8 mouse cellular contexts compared by ENCODE assay signal in genomic region chr13:107469491-107470276, GRCm38 (mm10).
A peak's percentile ranks its signal among the peaks of the same experiment; 100 is the strongest.
DNase-seq lines count a peak whose midpoint lies in the region; ATAC-seq and TF ChIP-seq lines count a peak whose summit lies in the region.

No protein-coding gene starts in this region.

- no peaks in the 10 kb centered on the region for H3K36me3 ChIP-seq in kidney, adult 2 months (ENCODE audit: control insufficient read depth, insufficient read depth, low read length)
- H3K36me3 ChIP-seq in lung, embryonic 16.5 days (ENCODE audit: control insufficient read depth, insufficient read depth, low read length) = no peaks in the 10 kb centered on the region
- no peaks in the 10 kb centered on the region for H3K36me3 ChIP-seq in small intestine, adult 2 months (ENCODE audit: control insufficient read depth, insufficient read depth, low read length)

- ATAC-seq in frontal cortex, adult (ENCODE audit: low TSS enrichment) = peak; percentile 79
- ATAC-seq in lung, embryonic 16.5 days (ENCODE audit: low read depth) = peak; percentile 93

- H3K9ac ChIP-seq in lung, embryonic 16.5 days (ENCODE audit: low read length) = peak overlapping the region; percentile 58

- TF ChIP-seq POLR2A in kidney, adult 2 months (IDR thresholded peaks at IDR 0.05; ENCODE audit: low read depth, low read length) = no peak
- no peak for TF ChIP-seq POLR2A in small intestine, adult 2 months (IDR thresholded peaks at IDR 0.05; ENCODE audit: low read depth, low read length)

- no peaks in the 10 kb centered on the region for H3K9me3 ChIP-seq in lung, embryonic 16.5 days (ENCODE audit: control insufficient read depth, low read length)

- TF ChIP-seq CTCF in kidney, adult 2 months (conservative IDR thresholded peaks at IDR 0.05; ENCODE audit: insufficient read depth, insufficient read length, low read depth, low read length) = no peak
- no peak for TF ChIP-seq CTCF in small intestine, adult 2 months (IDR thresholded peaks at IDR 0.05; ENCODE audit: extremely low read depth, insufficient read length, insufficient replicate concordance, low read depth, low read length)

- H3K4me1 ChIP-seq in kidney, adult 2 months (ENCODE audit: control insufficient read depth, insufficient read depth, low read length) = no peaks in the 10 kb centered on the region
- H3K4me1 ChIP-seq in lung, embryonic 16.5 days (replicated peaks; ENCODE audit: control insufficient read depth, insufficient read depth, low read length) = peaks cover 10% of the 10 kb centered on the region
- H3K4me1 ChIP-seq in small intestine, adult 2 months (ENCODE audit: control insufficient read depth, insufficient read depth, insufficient read length, low read length) = no peaks in the 10 kb centered on the region; the same call in 1 of the 2 replicates

- intact Hi-C loops in left cerebral cortex, postnatal 36 days (cut with DNase I) = loop anchor here (10.0 kb wide), 2 partner anchors 175 to 255 kb away; no protein-coding TSS in a partner anchor

- 2% methylated on average over 13 of the region's 13 CpGs for WGBS in kidney, adult 2 months
- WGBS in lung, embryonic 16.5 days = 1% methylated on average over 13 of the region's 13 CpGs
- 3% methylated on average over 13 of the region's 13 CpGs for WGBS in small intestine, adult 2 months

- H3K27ac ChIP-seq in kidney, adult 2 months (ENCODE audit: insufficient read depth, low read depth, low read length) = no peak overlapping the region
- H3K27ac ChIP-seq in lung, embryonic 16.5 days (ENCODE audit: low read length) = 0 out of 2 replicates have a peak overlapping the region, but pooled peaks have one; percentile 23
- no peak overlapping the region for H3K27ac ChIP-seq in small intestine, adult 2 months (ENCODE audit: insufficient read depth, low read depth, low read length)

- H3K4me3 ChIP-seq in kidney, adult 2 months (ENCODE audit: insufficient read depth, low read depth, low read length) = peak overlapping the region; percentile 19
- peak overlapping the region; percentile 44 for H3K4me3 ChIP-seq in lung, embryonic 16.5 days (ENCODE audit: low read length)
- peak overlapping the region; percentile 42; the same call in 1 of the 2 replicates for H3K4me3 ChIP-seq in small intestine, adult 2 months (ENCODE audit: low read depth, low read length)

- H3K4me2 ChIP-seq in lung, embryonic 16.5 days (ENCODE audit: low read depth, low read length) = peak overlapping the region; percentile 70

- H3K27me3 ChIP-seq in kidney, adult 2 months (replicated peaks; ENCODE audit: control insufficient read depth, insufficient read depth, low read length) = no peaks in the 10 kb centered on the region
- no peaks in the 10 kb centered on the region for H3K27me3 ChIP-seq in lung, embryonic 16.5 days (ENCODE audit: control insufficient read depth, insufficient read depth, low read depth, low read length)
- no peaks in the 10 kb centered on the region for H3K27me3 ChIP-seq in small intestine, adult 2 months (ENCODE audit: control insufficient read depth, insufficient read depth, low read length)

- no peak for DNase-seq in frontal cortex, postnatal 14 days (ENCODE audit: low spot score in 2 of 2)
- peak; percentile 71 to 82 for DNase-seq in cerebellum, postnatal 25 days
- peak; percentile 24 for DNase-seq in heart, adult 8-10 months (ENCODE audit: low spot score)
- peak; percentile 91 for DNase-seq in kidney, adult 2 months
- DNase-seq in left cerebral cortex, postnatal 36 days (ENCODE audit: low spot score in 2 of 2) = no peak

Comparison
In these comparisons a context has a peak if more than half of its experiments do, and no peak if none do; other contexts are left out.
1. DNase-seq: peak in cerebellum, postnatal 25 days (2 of 2), heart, adult 8-10 months (single experiment) and kidney, adult 2 months (single experiment); none in frontal cortex, postnatal 14 days (0 of 2) and left cerebral cortex, postnatal 36 days (0 of 2).
2. Peak in every context shown above with its lines, with median percentiles within 50 percentile points of each other: H3K4me3 ChIP-seq.